Mouse (Mus musculus) ovary, postnatal 36 days (tissue): ENCODE measurements at regions not wholly inside any gene's neighbourhood (a gene's known extent, or its start where the extent isn't known, plus 50 kb on each side); places are given as distances from the start of the nearest gene placed in this dataset.

Source experiments
- DNase-seq: peaks from one replicate; pipeline ENCODE4 v3.0.0; 2022; ENCODE audit warnings: low spot score, mixed read lengths

- no peak for DNase-seq
Observed at GRCm38 (mm10) chr11:27833736-27834135, 505.9 kb downstream of the Gm6685 start.

- no peak for DNase-seq
Observed at GRCm38 (mm10) chr11:27799826-27800620, 539.6 kb downstream of the Gm6685 start.

- no peak for DNase-seq
Observed at GRCm38 (mm10) chr11:27753913-27754218, 585.8 kb downstream of the Gm6685 start.

GRCm38 (mm10) chr11:27753212-27753912, 586.3 kb downstream of the Gm6685 start:
- peak; percentile 18 for DNase-seq

GRCm38 (mm10) chr11:27726109-27726508, 613.6 kb downstream of the Gm6685 start:
- DNase-seq, result no peak

- no peak for DNase-seq
Observed at GRCm38 (mm10) chr11:27721346-27721745, 618.3 kb downstream of the Gm6685 start.

- DNase-seq, result no peak
Observed at GRCm38 (mm10) chr11:27672436-27672835, 667.2 kb downstream of the Gm6685 start.
